Mouse (Mus musculus) testis, postnatal 10 days (tissue): ENCODE measurements around the gene Cyp2a5.
"Not testable (repeated sequence)": the region's sequence is repeated elsewhere in the genome, so short reads cannot be mapped to it uniquely, and the experiment has no call there.

Experiments
- DNase-seq: peaks from one replicate; pipeline ENCODE4 v3.0.0; 2021; ENCODE audit warnings: low spot score

Cyp2a5 gene

DNA sequence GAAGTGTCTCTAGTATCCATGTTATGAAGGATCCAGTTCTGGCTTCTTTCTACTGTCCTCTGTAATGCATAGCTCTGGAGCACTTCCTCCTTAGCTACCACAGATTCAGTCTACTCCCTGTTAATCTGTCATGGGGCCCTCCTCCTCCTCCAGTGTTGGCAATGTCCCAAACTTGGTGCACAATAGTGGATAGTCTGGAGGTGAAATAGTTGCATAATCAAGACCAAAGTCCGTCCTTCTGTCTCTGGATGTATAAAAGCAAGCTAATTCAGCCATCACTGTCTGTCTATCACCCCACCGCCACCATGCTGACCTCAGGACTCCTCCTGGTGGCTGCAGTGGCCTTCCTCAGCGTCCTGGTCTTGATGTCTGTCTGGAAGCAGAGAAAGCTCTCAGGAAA is at the start of gene Cyp2a5:
Cyp2a5 (plus strand) TSS at position 247 of the 400 bp plus-strand sequence.
- DNase-seq: not testable (repeated sequence)

DNA sequence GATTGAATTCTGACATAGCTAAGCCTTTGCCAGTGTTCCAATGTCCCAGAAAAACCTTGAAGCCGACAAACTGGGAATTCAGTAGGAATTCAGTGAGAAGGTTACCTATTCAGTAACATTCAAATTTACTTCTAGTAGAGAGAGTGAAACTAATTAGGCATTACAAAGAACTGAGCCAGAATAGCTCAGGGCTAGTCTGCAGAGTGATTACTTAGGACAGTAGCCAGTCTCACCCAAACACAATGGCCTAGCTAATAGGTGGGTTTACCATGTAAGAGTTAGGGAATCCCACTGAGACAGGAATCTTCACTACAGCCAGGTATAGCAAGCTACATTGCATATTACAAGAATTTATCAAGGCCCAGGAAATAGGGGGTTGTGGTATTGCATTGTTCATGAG is 49.1 kb upstream of the Cyp2a5 start:
- DNase-seq: not testable (repeated sequence)

DNA sequence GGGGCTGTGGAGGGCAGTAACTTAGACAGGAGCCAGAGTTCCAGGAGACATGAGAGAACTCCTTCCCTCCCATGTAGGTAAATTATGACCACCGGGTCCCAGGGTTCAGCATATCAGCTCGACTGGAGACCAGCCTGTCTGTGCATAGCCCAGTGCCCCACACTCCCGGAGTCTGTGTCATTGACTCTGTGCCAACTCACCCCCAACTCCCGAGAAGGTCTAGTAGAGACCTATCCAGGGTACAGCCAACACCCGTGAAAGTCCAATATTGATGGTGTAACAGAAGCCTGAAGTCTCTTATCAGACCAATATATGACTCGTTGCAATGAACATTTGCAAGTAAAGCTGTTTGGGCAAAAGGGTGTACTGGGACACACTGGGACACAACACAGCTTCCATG is 45.1 kb upstream of the Cyp2a5 start:
- DNase-seq: no peak

DNA sequence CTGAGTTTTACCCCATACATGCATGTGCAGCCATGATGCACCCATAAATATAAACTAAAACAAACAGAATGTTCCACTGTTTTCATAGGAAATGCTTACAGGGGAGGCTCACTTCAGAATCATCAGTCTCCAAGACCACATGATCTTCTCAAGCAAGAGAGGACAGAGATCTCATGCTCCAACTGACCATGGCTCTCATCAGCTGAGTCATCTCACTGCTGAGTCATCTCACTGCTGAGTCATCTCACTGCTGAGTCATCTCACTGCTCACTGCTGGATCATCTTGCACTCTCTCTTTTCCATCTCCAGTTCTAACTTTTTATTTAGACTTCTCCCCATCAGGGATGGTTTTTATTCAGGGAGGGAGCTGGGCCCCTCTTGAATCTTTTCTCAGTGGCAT is 35.0 kb upstream of the Cyp2a5 start:
- no peak for DNase-seq

DNA sequence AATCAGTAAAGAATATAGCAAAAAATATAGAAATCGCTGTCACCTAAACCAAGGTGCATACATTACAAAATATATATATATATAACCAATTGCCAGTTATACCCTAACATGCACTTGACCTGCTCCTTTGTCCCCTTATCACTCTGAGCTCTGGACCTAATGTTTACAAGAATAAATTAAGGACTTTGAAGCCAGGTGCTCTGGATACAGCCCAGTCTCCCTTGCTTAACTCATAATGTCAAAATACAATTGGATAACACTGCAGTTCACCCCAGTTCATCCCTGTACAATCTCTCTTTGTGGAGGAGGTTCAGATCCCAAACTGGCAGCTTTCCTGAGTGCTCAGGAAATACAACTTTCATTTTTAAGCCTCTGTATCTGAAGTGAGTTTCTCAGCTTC is 34.1 kb upstream of the Cyp2a5 start:
- DNase-seq: no peak

DNA sequence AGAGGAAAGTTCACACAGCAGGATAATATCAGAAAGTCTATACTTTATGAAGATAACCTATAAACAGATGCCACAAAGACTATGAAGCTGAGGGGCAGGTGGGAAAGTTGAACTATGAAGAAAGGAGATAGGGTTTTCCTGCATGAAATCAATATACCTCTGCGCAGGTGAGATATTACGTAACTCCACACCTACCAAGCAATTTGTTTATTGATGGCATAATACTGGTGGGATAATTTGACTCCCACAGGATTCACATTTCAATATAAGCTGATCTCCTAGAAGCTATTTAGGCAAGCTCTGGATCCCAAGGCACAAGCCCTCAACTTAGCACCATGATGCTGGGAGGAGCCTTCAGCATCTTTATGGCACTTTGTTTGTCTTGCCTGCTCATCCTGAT is 26.5 kb upstream of the Cyp2a5 start, which contains the start of gene Cyp2g1:
Cyp2g1 (plus strand) TSS at position 301 of the 400 bp plus-strand sequence.
- no peak for DNase-seq

DNA sequence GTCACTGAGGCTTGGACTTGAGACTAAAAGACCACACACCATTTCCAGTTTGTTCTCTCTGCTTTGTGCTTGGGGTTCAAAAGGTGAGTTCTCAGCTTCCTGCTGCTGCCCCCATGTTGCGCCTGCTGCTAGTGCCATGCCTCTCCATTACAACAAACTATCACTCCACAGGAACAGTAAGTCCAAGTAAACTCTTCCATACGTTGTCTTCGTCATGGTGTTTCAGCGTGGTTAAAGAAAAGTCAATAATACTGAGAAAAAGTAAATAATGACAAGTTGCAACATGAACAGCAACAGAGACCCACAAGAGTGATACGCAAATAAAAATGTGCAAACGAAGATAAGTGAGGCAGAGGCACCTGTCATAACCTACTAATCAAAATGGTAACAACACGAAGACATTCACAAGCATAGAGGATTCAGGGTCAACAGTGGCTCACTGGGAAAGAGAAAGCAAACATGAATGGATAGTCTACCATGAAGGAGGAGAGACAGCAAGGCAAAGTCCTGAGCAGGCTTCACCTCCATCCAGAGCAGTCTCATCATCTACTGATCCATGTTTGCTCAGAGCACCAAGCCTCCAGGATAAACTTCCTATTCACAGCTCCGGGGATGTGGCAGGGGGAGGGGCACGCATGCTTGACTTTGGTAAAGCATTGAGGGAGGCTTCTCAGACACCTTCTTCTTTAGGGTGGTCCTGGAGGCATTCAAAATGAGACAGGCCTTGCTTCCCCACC is 3.4 kb upstream of the Cyp2a5 start:
- DNase-seq: not testable (repeated sequence)

DNA sequence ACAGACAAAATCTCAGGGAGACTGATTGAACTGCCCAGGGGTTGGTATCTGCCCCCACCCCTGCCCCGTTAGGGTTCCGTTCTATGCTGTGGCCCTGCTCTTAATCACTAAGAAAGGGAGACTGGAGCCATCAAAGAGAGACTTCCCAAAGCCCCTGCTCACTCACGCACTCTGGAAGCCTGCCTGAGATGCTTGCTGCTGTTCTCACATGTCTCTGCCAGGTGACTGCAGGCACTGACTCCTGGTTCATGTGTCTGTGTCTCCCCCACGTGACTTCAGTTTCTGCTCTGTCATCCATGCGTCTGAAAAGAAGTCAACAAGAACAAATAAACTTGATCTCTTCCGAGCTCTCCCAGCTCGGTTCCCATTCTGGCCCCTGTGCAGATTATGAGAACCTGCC is 2.4 kb upstream of the Cyp2a5 start:
- DNase-seq: not testable (repeated sequence)

DNA sequence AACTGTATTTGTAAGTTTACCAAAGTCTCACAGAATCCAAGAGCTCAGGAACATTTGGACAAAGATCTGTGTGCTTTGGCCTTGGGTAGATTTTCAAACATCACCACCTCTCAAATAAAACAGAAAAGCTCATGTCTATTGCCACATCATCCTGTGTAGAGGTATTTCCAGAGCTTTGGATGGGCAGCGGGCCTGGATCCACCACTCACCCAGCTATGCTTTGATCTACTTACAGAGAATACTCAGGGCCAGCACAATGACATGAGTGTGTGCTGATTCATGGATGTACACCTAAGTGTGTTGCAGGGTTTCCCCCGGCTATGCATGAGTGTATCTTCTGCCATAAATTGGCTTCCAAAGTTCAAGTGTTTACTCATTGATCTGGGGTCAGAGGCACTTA is 8.3 kb downstream of the Cyp2a5 start:
- DNase-seq: not testable (repeated sequence)

DNA sequence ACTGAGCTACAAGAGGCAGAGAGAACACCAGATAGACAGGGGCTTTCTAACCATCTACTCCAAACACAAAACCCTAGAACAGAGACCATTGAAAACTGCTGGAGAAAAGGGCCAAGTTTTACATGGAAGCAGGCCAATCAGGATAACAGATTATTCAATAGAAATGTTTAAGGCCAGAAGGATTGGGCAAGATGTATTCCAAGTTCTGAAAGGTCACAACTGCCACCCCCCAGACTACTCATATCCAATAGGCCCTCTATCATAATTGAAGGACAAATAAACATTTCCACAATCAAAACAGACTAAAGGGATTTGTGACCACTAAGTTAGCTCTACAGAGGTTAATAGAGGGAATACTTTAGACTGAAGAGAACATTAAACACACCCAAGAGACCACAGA is 15.0 kb downstream of the Cyp2a5 start:
- DNase-seq: not testable (repeated sequence)

DNA sequence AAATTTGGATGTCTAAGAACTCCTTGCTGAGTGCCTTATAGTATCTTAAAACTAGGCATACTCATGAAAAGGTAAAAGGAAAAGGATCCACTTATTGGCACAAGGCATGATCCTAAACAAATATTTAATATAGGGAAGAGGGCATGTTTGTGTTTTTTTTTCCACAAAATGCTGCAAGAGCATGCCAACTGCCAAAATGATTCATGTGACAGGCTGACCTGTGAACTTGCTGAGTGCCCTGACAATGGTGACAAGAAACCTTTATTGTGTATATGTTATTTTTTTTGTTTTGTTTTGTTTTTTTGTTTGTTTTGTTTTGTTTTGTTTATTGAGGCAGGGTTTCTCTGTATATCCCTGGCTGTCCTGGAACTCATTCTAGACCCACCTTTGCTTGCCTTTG is 43.5 kb downstream of the Cyp2a5 start:
- not testable (repeated sequence) for DNase-seq

DNA sequence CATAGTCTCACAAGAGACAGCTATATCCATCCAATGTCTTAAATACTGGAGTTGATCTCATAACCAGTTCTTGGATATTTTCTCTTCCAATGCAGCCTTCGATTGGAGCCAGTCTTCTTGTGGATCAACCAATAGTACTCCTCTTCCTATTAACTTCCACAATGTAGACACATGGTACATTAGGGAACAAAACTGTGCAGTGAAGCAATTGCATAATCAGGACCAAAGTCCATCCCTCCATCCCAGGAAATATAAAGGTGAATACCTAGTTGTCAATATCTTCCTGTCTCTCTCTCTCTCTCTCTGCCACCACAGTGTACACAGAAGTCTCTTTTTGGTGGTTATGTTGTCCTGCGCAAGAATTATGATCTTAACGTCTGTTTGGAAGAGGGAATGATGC is 45.5 kb downstream of the Cyp2a5 start:
- not testable (repeated sequence) for DNase-seq
